Mouse (Mus musculus) cerebellum, adult 2 months (tissue): ENCODE measurements around the gene Polr2h.

Experiments
- CTCF ChIP-seq: fragments of 200-500 bp; IDR thresholded peaks from 2 replicates; pipeline ENCODE4 v1.5.1; 2011; ENCODE audit warnings: low read depth, mild to moderate bottlenecking, control low read depth, low read length, moderate library complexity, borderline replicate concordance; ENCODE audit not compliant: insufficient read depth
- POLR2A ChIP-seq: fragments of 200-500 bp; IDR thresholded peaks from 2 replicates; pipeline ENCODE4 v1.6.1; 2011; ENCODE audit warnings: low read length, control low read depth, borderline replicate concordance; ENCODE audit not compliant: insufficient read depth

- peak; percentile 57; the same call in 1 of the 2 replicates for TF ChIP-seq CTCF
- TF ChIP-seq POLR2A: 0 out of 2 replicates have a peak, but pooled peaks have one; percentile 2
Observed at GRCm38 (mm10) chr16:20702522-20702893, 15.0 kb upstream of the Polr2h start.
